Mouse (Mus musculus) liver, embryonic 14.5 days (tissue): ENCODE measurements around the gene Ccr9.

ENCODE experiments used
- CTCF ChIP-seq: IDR thresholded peaks from 2 replicates; pipeline ENCODE4 v1.5.1; 2016; ENCODE audit warnings: antibody characterized with exemption, low read depth, control low read depth
- EP300 ChIP-seq: IDR thresholded peaks from 2 replicates; pipeline ENCODE4 v1.6.1; 2016; ENCODE audit warnings: antibody characterized with exemption, low read depth

GRCm38 (mm10) chr9:123762886-123763285 lies 84.6 kb downstream of the Ccr9 start:
- no peak for TF ChIP-seq CTCF
- TF ChIP-seq EP300, result no peak
